Mouse (Mus musculus): ENCODE data around the gene Sertad4. TPM values are rescaled to one million over a fixed set of nuclear protein-coding genes. Genes with fewer than 3 reads are reported as not detected.

Sertad4 gene
- polyA plus RNA-seq, 1 experiment from 2014 or later: 18.1 TPM

- H3K27me3 ChIP-seq (replicated peaks): peaks cover 20% of the 10 kb centered on the region
- H3K4me1 ChIP-seq (replicated peaks): peaks cover 43% of the 10 kb centered on the region
- ATAC-seq (ENCODE audit: insufficient number of reproducible peaks, low FRiP score): peak; percentile 75
- no peak overlapping the region for H3K4me3 ChIP-seq
- peaks cover 32% of the 10 kb centered on the region for H3K36me3 ChIP-seq
- H3K4me2 ChIP-seq: peak overlapping the region; percentile 49
- peak overlapping the region; percentile 83 for H3K27ac ChIP-seq (ENCODE audit: poor library complexity, severe bottlenecking)
- 8% methylated on average over 6 of the region's 6 CpGs for WGBS
- 0 out of 2 replicates have a peak overlapping the region, but pooled peaks have one; percentile 38 for H3K9ac ChIP-seq
- H3K9me3 ChIP-seq (replicated peaks): no peaks in the 10 kb centered on the region
These were observed 3.9 kb downstream of the Sertad4 start for GRCm38 (mm10) chr1:192851640-192852039.

DNA sequence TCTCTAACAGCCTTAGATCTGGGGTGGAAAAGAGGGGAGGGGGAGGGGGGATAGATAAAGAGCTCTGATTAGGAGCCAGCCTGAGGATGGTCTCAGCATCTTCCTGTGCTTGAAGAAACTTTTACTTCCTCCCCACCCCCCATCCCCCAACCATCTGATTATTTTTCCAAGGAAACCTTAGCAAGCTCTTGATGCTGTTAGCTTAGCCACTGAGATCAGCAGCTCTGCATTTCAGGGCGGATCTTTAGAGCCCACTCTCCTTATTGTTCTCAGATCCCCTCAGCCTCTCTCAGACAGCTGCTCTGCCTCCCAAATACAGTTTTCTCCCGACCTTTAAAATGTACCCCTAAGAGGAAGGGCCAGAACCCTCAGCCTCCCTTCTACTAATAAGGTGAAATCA lies 4.4 kb downstream of the Sertad4 start:
- Histone ChIP-seq H3K9me3 (replicated peaks) (no peaks in the 10 kb centered on the region), H3K36me3 (peaks cover 38% of the 10 kb centered on the region), H3K9ac (0 out of 2 replicates have a peak overlapping the region, but pooled peaks have one; percentile 38), H3K27ac (ENCODE audit: poor library complexity, severe bottlenecking) (peak overlapping the region; percentile 83), H3K4me2 (peak overlapping the region; percentile 49), H3K27me3 (replicated peaks) (peaks cover 20% of the 10 kb centered on the region), H3K4me3 (no peak overlapping the region), H3K4me1 (replicated peaks) (peaks cover 39% of the 10 kb centered on the region)
- ATAC-seq (ENCODE audit: insufficient number of reproducible peaks, low FRiP score): no peak
- WGBS: 5% methylated on average over 2 of the region's 2 CpGs

- no peak for ATAC-seq (ENCODE audit: insufficient number of reproducible peaks, low FRiP score)
These were observed 5.9 kb downstream of the Sertad4 start for GRCm38 (mm10) chr1:192849616-192850015.

DNA sequence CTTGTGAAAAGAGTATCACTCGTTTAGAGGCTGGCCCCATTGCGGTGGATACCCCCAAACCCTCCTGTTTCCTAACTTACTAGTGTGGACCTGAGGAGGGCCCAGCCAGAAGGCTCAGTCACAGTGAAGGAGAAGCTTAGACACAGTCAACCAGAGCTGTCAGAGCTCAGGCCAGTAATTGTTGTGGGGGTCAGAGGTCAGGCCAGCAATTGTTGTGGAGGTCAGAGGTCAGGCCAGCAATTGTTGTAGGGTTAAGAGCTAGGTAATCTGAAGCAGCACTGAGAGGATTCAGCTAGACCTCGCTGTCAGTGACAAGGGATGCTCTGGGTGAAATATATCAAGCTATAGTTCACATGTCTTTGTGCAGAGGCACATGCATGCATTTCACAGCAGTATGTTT lies 8.3 kb downstream of the Sertad4 start:
- Histone ChIP-seq H3K9ac (no peak overlapping the region), H3K27ac (ENCODE audit: poor library complexity, severe bottlenecking) (no peak overlapping the region), H3K9me3 (replicated peaks) (no peaks in the 10 kb centered on the region), H3K36me3 (peaks cover 48% of the 10 kb centered on the region), H3K27me3 (replicated peaks) (peaks cover 4% of the 10 kb centered on the region; the same call in 1 of the 2 replicates), H3K4me3 (no peak overlapping the region), H3K4me2 (no peak overlapping the region), H3K4me1 (replicated peaks) (peaks cover 18% of the 10 kb centered on the region)
- 68% methylated on average over 3 of the region's 3 CpGs for whole genome bisulfite sequencing
- ATAC-seq (ENCODE audit: insufficient number of reproducible peaks, low FRiP score): no peak

More at GRCm38 (mm10) chr1:192849616-192850015, 5.9 kb downstream of the Sertad4 start:
- Histone ChIP-seq H3K27me3 (replicated peaks) (peaks cover 20% of the 10 kb centered on the region), H3K9ac (no peak overlapping the region), H3K27ac (ENCODE audit: poor library complexity, severe bottlenecking) (no peak overlapping the region), H3K36me3 (peaks cover 48% of the 10 kb centered on the region), H3K4me1 (replicated peaks) (peaks cover 38% of the 10 kb centered on the region), H3K4me3 (no peak overlapping the region), H3K4me2 (no peak overlapping the region), H3K9me3 (replicated peaks) (no peaks in the 10 kb centered on the region)
- WGBS: 73% methylated on average over 5 of the region's 5 CpGs

DNA sequence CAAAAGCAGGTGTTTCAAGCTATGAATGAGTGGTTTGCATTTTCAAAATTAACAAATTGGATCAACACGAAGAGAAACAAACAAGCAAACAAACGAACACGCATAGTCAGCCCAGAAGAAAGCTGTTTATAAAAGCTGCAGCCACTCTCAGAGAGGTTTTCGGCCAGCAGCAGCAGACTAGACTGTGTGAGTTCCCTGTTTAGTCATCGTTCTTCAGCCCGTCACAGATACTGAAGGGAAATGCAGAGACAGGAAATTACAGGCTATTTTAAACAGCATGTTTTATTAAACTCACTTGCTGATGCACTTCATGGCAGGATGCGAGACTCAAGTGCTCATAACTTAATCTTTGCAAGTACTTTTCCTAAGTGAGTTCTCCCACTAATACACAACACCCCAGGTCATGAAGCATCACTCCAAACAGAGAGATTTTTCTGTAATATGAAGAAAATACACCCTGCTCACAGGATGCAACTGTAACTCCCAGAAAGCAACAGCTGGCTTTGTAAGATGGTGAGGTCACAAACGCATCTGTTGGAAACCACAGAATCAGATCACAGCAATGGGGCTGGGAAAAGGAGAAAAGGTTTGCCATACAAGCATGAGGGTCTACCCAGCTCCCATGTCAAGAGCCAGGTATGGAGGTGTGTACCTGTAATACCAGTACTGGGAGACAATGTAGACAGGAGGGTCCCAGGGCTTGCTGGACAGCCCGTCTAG lies 14.3 kb downstream of the Sertad4 start:
- Histone ChIP-seq H3K4me2 (no peak overlapping the region), H3K9me3 (replicated peaks) (no peaks in the 10 kb centered on the region), H3K36me3 (peaks cover 12% of the 10 kb centered on the region), H3K27ac (ENCODE audit: poor library complexity, severe bottlenecking) (no peak overlapping the region), H3K4me3 (no peak overlapping the region), H3K27me3 (replicated peaks) (peaks cover 19% of the 10 kb centered on the region), H3K9ac (no peak overlapping the region), H3K4me1 (replicated peaks) (no peaks in the 10 kb centered on the region)
- WGBS: 58% methylated on average over 9 of the region's 9 CpGs
- no peak for ATAC-seq (ENCODE audit: insufficient number of reproducible peaks, low FRiP score)

GRCm38 (mm10) chr1:192840655-192841054 lies 14.9 kb downstream of the Sertad4 start:
- H3K4me3 ChIP-seq: no peak overlapping the region
- H3K36me3 ChIP-seq: peaks cover 7% of the 10 kb centered on the region; the same call in 1 of the 2 replicates
- 70% methylated on average over 2 of the region's 2 CpGs for WGBS
- H3K27me3 ChIP-seq (replicated peaks): peaks cover 24% of the 10 kb centered on the region
- H3K9ac ChIP-seq: no peak overlapping the region
- H3K4me1 ChIP-seq (replicated peaks): no peaks in the 10 kb centered on the region
- ATAC-seq (ENCODE audit: insufficient number of reproducible peaks, low FRiP score): no peak
- no peaks in the 10 kb centered on the region for H3K9me3 ChIP-seq (replicated peaks)
- no peak overlapping the region for H3K27ac ChIP-seq (ENCODE audit: poor library complexity, severe bottlenecking)
- no peak overlapping the region for H3K4me2 ChIP-seq

GRCm38 (mm10) chr1:192835211-192835681 lies 20.3 kb downstream of the Sertad4 start:
- H3K36me3 ChIP-seq: no peaks in the 10 kb centered on the region
- H3K9me3 ChIP-seq (replicated peaks): no peaks in the 10 kb centered on the region
- H3K9ac ChIP-seq: peak overlapping the region; percentile 62
- WGBS: 5% methylated on average over 18 of the region's 18 CpGs
- H3K27ac ChIP-seq (ENCODE audit: poor library complexity, severe bottlenecking): no peak overlapping the region
- peak overlapping the region; percentile 56 for H3K4me3 ChIP-seq
- peaks cover 46% of the 10 kb centered on the region for H3K27me3 ChIP-seq (replicated peaks)
- H3K4me2 ChIP-seq: peak overlapping the region; percentile 84
- peaks cover 29% of the 10 kb centered on the region for H3K4me1 ChIP-seq (replicated peaks)
- 0 out of 2 replicates have a peak, but pooled peaks have one; percentile 54 for ATAC-seq (ENCODE audit: insufficient number of reproducible peaks, low FRiP score)

DNA sequence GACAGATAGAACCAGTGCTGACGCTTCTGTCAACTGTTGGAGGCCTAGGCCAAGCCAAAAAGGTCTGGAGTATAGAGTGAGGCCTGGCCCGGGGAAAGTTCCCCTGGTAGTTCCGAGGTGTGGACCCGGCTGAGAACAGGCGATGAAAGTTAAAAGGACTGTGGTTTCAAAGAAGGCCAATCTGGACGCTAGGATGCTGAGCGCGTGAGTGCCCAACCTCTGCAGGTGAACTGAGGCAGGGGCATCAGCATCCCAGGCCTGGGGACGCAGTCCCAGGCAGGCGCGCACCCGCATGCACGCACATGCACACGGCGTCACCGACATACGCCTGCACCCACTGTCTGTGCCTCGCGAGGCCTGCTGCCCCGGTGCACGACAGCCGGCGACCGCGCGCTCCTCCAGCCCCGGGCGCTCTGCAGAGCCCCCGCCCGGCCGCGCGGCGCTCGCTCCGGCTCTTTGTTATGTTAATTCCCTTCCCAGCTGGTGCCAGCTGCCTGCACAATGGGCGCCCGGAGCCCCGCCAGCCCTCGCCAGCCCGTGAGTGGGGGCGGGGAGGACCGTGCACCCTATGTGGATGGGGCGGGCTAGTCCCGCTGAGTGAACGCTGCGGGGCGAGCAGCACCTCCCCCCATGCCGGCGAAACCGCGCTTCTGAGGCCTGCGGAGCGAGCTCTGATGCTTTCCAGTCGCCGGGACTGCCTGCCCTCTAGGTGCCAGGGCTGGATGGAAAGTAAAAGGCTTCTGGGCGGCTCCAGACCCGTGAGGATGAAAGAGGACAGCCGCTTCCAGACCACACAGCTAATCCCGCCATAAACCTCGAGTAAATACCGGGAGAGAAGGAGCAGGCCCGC lies 21.0 kb downstream of the Sertad4 start:
- peak; percentile 71 for ATAC-seq (ENCODE audit: insufficient number of reproducible peaks, low FRiP score)
- H3K4me2 ChIP-seq: peak overlapping the region; percentile 84
- H3K36me3 ChIP-seq: no peaks in the 10 kb centered on the region
- WGBS: 1% methylated on average over 63 of the region's 63 CpGs
- no peak overlapping the region for H3K27ac ChIP-seq (ENCODE audit: poor library complexity, severe bottlenecking)
- H3K4me3 ChIP-seq: peak overlapping the region; percentile 56
- no peaks in the 10 kb centered on the region for H3K9me3 ChIP-seq (replicated peaks)
- peak overlapping the region; percentile 62 for H3K9ac ChIP-seq
- peaks cover 46% of the 10 kb centered on the region for H3K27me3 ChIP-seq (replicated peaks)
- H3K4me1 ChIP-seq (replicated peaks): peaks cover 32% of the 10 kb centered on the region

DNA sequence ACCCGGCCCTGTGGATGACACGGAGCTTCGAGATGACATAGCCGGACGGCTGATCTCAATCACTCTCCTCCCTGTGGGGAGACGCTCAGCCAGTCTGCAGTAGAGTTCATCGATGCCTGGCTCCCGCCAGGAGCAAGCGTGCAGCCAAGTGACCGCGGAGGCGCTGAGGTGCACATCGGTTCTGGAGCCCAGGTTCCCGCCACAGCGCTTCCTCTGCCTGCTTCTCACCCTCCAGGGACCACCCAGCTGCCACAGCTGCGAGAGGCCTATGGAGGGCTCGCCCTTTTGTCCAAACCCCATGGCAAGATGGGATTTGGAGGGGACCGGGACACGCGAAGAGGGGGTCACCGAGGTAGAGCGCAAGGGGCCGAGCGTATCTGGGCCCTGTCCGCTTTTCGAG lies 22.0 kb downstream of the Sertad4 start:
- peaks cover 41% of the 10 kb centered on the region for H3K4me1 ChIP-seq (replicated peaks)
- no peak overlapping the region for H3K4me3 ChIP-seq
- no peak overlapping the region; the same call in 1 of the 2 replicates for H3K4me2 ChIP-seq
- WGBS: 14% methylated on average over 26 of the region's 26 CpGs
- no peak overlapping the region for H3K9ac ChIP-seq
- no peak overlapping the region for H3K27ac ChIP-seq (ENCODE audit: poor library complexity, severe bottlenecking)
- ATAC-seq (ENCODE audit: insufficient number of reproducible peaks, low FRiP score): no peak
- H3K36me3 ChIP-seq: no peaks in the 10 kb centered on the region
- H3K27me3 ChIP-seq (replicated peaks): peaks cover 46% of the 10 kb centered on the region
- H3K9me3 ChIP-seq (replicated peaks): no peaks in the 10 kb centered on the region

DNA sequence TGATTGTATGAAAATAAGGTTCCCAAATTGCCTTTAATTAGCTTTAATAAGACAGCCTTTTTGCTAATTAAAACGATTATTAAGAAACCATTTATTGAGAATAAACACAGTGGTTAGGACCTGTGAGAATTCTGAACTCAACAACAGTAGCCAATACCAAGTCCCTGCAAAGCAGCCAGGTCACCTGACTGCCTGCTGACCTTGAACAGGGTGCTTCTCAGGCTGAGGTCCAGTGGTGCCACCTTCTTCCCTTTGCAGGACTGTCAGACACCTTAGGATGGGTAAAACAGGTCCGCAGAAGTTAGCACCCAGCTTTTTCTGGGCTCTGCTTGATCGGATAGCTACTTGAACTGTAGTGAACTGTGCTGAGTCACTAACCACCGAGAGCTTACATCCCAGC lies 22.5 kb downstream of the Sertad4 start:
- Histone ChIP-seq H3K27ac (ENCODE audit: poor library complexity, severe bottlenecking) (no peak overlapping the region), H3K4me3 (no peak overlapping the region), H3K36me3 (no peaks in the 10 kb centered on the region), H3K4me1 (replicated peaks) (peaks cover 42% of the 10 kb centered on the region), H3K27me3 (replicated peaks) (peaks cover 44% of the 10 kb centered on the region), H3K9ac (no peak overlapping the region), H3K4me2 (no peak overlapping the region), H3K9me3 (replicated peaks) (no peaks in the 10 kb centered on the region)
- no peak for ATAC-seq (ENCODE audit: insufficient number of reproducible peaks, low FRiP score)
- 35% methylated on average over 4 of the region's 4 CpGs for WGBS

DNA sequence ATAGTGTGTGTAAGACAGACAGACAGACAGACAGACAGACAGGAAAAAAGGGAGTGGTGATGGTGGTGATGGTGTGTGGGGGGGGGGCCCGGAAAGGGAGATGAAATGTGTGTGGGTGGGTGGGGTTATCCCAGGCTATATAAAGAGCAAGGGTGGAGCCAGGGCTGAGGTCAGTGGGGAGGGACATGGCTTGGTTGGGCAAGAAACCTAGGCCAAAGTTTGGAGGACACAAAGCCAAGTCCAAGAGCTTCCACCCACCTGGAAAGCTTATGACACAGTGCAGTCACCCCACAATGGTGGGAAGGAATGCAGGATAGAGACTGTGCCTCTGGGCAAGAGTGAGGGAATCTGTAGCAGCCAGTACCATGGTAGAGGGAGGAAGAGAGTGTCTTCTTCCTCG lies 23.2 kb downstream of the Sertad4 start:
- Histone ChIP-seq H3K27me3 (replicated peaks) (peaks cover 36% of the 10 kb centered on the region), H3K4me1 (replicated peaks) (peaks cover 42% of the 10 kb centered on the region), H3K27ac (ENCODE audit: poor library complexity, severe bottlenecking) (no peak overlapping the region), H3K4me2 (no peak overlapping the region), H3K4me3 (no peak overlapping the region), H3K36me3 (no peaks in the 10 kb centered on the region), H3K9ac (no peak overlapping the region), H3K9me3 (replicated peaks) (no peaks in the 10 kb centered on the region)
- no peak for ATAC-seq (ENCODE audit: insufficient number of reproducible peaks, low FRiP score)
- WGBS: 51% methylated on average over 2 of the region's 2 CpGs

All from heart, embryonic 12.5 days (tissue).